Mouse (Mus musculus) lung, adult 2 months (tissue): ENCODE measurements around the gene Izumo4. TPM values are rescaled to one million over a fixed set of nuclear protein-coding genes. Genes with fewer than 3 reads are reported as not detected.

ENCODE experiments used
- DNase-seq: peaks from one replicate; pipeline ENCODE4 v3.0.0; 2022
- H3K4me1 ChIP-seq: fragments of 200-500 bp; 2 replicates; pipeline ENCODE4 v1.6.1; 2011; ENCODE audit warnings: low read length; ENCODE audit not compliant: control insufficient read depth, insufficient read depth
- H3K4me3 ChIP-seq: fragments of 200-500 bp; replicated peaks from 2 replicates; pipeline ENCODE3; 2011; ENCODE audit warnings: low read depth, mild to moderate bottlenecking, control low read depth, low read length; ENCODE audit errors: extremely low read depth
- CTCF ChIP-seq: fragments of 200-500 bp; IDR thresholded peaks from 2 replicates; pipeline ENCODE4 v1.5.1; 2011; ENCODE audit warnings: mild to moderate bottlenecking, low read length, control low read depth; ENCODE audit not compliant: insufficient read depth
- POLR2A ChIP-seq: fragments of 200-500 bp; IDR thresholded peaks from 2 replicates; pipeline ENCODE4 v1.6.1; 2011; ENCODE audit warnings: low read depth, mild to moderate bottlenecking, control low read depth, low read length, borderline replicate concordance; ENCODE audit errors: extremely low read depth
- WGBS: fragments of 180-500 bp; shearing (Covaris S2); methylation state at CpG from one replicate; pipeline ENCODE4 v1.1.7; 2018; 5-methylcytosine and 5-hydroxymethylcytosine counted together
- polyA plus RNA-seq: library from polyadenylated mRNA; depleted of rRNA; stranded (reverse); fragments of >200 nt; gene quantifications from 2 replicates; pipeline ENCODE4 v1.2.3, GENCODE M21; 2012

Izumo4 gene
- polyA plus RNA-seq, 1 experiment, result 70.8 TPM

GRCm38 (mm10) chr10:80696502-80697392 lies 5.2 kb upstream of the Izumo4 start:
- 44% methylated on average over 12 of the region's 12 CpGs for whole genome bisulfite sequencing
- TF ChIP-seq POLR2A (no peak), CTCF (no peak)
- Histone ChIP-seq H3K4me3 (no peak overlapping the region), H3K4me1 (peaks cover 29% of the 10 kb centered on the region)
- DNase-seq, result no peak

GRCm38 (mm10) chr10:80697393-80697787 lies 4.6 kb upstream of the Izumo4 start:
- DNase-seq, result no peak
- 82% methylated on average over 8 of the region's 8 CpGs for WGBS
- Histone ChIP-seq H3K4me1 (peaks cover 29% of the 10 kb centered on the region), H3K4me3 (no peak overlapping the region)
- TF ChIP-seq POLR2A (no peak), CTCF (no peak)

- 79% methylated on average over 9 of the region's 9 CpGs for WGBS
- Histone ChIP-seq H3K4me3 (no peak overlapping the region), H3K4me1 (peaks cover 29% of the 10 kb centered on the region)
- no peak for DNase-seq
- no peak for TF ChIP-seq CTCF
Measured at GRCm38 (mm10) chr10:80697812-80698211, 4.2 kb upstream of the Izumo4 start.

- no peak overlapping the region for H3K4me3 ChIP-seq
- WGBS, result 84% methylated on average over 9 of the region's 9 CpGs
- TF ChIP-seq POLR2A (no peak), CTCF (no peak)
- DNase-seq, result no peak
- H3K4me1 ChIP-seq, result peaks cover 31% of the 10 kb centered on the region
Measured at GRCm38 (mm10) chr10:80698605-80699004, 3.4 kb upstream of the Izumo4 start.

- 75% methylated on average over 7 of the region's 7 CpGs for WGBS
- DNase-seq, result no peak
- no peak overlapping the region for H3K4me3 ChIP-seq
- H3K4me1 ChIP-seq, result peaks cover 20% of the 10 kb centered on the region
- TF ChIP-seq CTCF (no peak), POLR2A (no peak)
Measured at GRCm38 (mm10) chr10:80700038-80700504, 1.9 kb upstream of the Izumo4 start.

GRCm38 (mm10) chr10:80700732-80701131 lies 1.3 kb upstream of the Izumo4 start:
- no peak for TF ChIP-seq POLR2A
- Histone ChIP-seq H3K4me1 (peaks cover 16% of the 10 kb centered on the region), H3K4me3 (no peak overlapping the region)
- WGBS, result 26% methylated on average over 4 of the region's 4 CpGs
- no peak for DNase-seq

- WGBS, result 2% methylated on average over 47 of the region's 47 CpGs
- TF ChIP-seq POLR2A (peak; percentile 56; the same call in 1 of the 2 replicates), CTCF (no peak)
- H3K4me1 ChIP-seq, result 0 out of 2 replicates have a peak, but pooled peaks cover 7% of the 10 kb centered on the region
- peak overlapping the region; percentile 77 for H3K4me3 ChIP-seq
- peak; percentile 94 for DNase-seq
Measured at GRCm38 (mm10) chr10:80702536-80703390, 779 bp downstream of the Izumo4 start.

- H3K4me3 ChIP-seq, result no peak overlapping the region
- 0 out of 2 replicates have a peak, but pooled peaks cover 7% of the 10 kb centered on the region for H3K4me1 ChIP-seq
- no peak for DNase-seq
- WGBS, result 86% methylated on average over 5 of the region's 5 CpGs
- TF ChIP-seq POLR2A, result no peak
- TF ChIP-seq CTCF, result no peak
Measured at GRCm38 (mm10) chr10:80703643-80704042, 1.7 kb downstream of the Izumo4 start.

GRCm38 (mm10) chr10:80704418-80704817 lies 2.4 kb downstream of the Izumo4 start:
- no peak overlapping the region for H3K4me3 ChIP-seq
- H3K4me1 ChIP-seq, result 0 out of 2 replicates have a peak, but pooled peaks cover 7% of the 10 kb centered on the region
- TF ChIP-seq CTCF, result no peak
- no peak for TF ChIP-seq POLR2A
- DNase-seq, result no peak
- 83% methylated on average over 5 of the region's 5 CpGs for WGBS
